Mouse (Mus musculus) hindbrain, postnatal 0 days (tissue): Measurements from ENCODE around the gene Dio1. TPM values are rescaled to one million over a fixed set of nuclear protein-coding genes. Genes with fewer than 3 reads are reported as not detected.

Experiments used
- ATAC-seq: fragments of 200-750 bp; cut with Nextera tagmentation; 2 replicates; pipeline ENCODE4 v1.8.0; 2017; ENCODE audit warnings: mild to moderate bottlenecking, moderate TSS enrichment, moderate library complexity
- DNase-seq: peaks from one replicate; pipeline ENCODE4 v3.0.0-alpha.2; 2015; ENCODE audit warnings: low spot score
- H3K27ac ChIP-seq: fragments of 300-500 bp; sonication (generic); 2 replicates; pipeline ENCODE4 v1.5.1; 2014; ENCODE audit warnings: mild to moderate bottlenecking
- H3K27me3 ChIP-seq: fragments of 300-500 bp; sonication (generic); 2 replicates; pipeline ENCODE4 v1.6.1; 2014; ENCODE audit warnings: low read length, mixed read lengths; ENCODE audit not compliant: insufficient read depth
- H3K36me3 ChIP-seq: fragments of 300-500 bp; sonication (generic); 2 replicates; pipeline ENCODE4 v1.6.1; 2014; ENCODE audit warnings: low read length, mixed read lengths; ENCODE audit not compliant: insufficient read depth
- H3K4me1 ChIP-seq: fragments of 300-500 bp; sonication (generic); 2 replicates; pipeline ENCODE4 v1.6.1; 2014; ENCODE audit warnings: antibody characterized with exemption, low read length, mixed read lengths; ENCODE audit not compliant: insufficient read depth
- H3K4me2 ChIP-seq: fragments of 300-500 bp; sonication (generic); 2 replicates; pipeline ENCODE4 v1.6.1; 2014; ENCODE audit warnings: low read depth, mild to moderate bottlenecking, low read length, moderate library complexity, mixed read lengths
- H3K4me3 ChIP-seq: fragments of 300-500 bp; sonication (generic); 2 replicates; pipeline ENCODE4 v1.5.1; 2014; ENCODE audit warnings: low read length
- H3K9ac ChIP-seq: fragments of 300-500 bp; sonication (generic); replicated peaks from 2 replicates; pipeline ENCODE4 v1.6.1; 2014; ENCODE audit warnings: mild to moderate bottlenecking, low read length, moderate library complexity, mixed read lengths
- H3K9me3 ChIP-seq: fragments of 300-500 bp; sonication (generic); 2 replicates; pipeline ENCODE4 v1.6.1; 2016; ENCODE audit warnings: low read length, mixed read lengths
- CTCF ChIP-seq: IDR thresholded peaks from 2 replicates; pipeline ENCODE4 v1.5.1; 2016; ENCODE audit warnings: antibody characterized with exemption, control low read depth, low read depth
- WGBS: fragments of 180-500 bp; shearing (Covaris S2); extraction: QIAGEN DNeasy Blood & Tissue Kit; methylation state at CpG from one replicate; pipeline ENCODE4 v1.1.7; 2014; 5-methylcytosine and 5-hydroxymethylcytosine counted together
- polyA plus RNA-seq: library from polyadenylated mRNA; unstranded; fragments of >200 nt; fragmentation: Nextera tagmentation; extraction: Ambion mirVana; gene quantifications from 2 replicates; pipeline ENCODE4 v1.2.1, GENCODE M21; 2015
- total RNA-seq: library from RNA; depleted of rRNA; stranded (reverse); fragments of >200 nt; gene quantifications from 2 replicates; pipeline ENCODE4 v1.2.3, GENCODE M21; 2014

Dio1 gene
- total and polyA plus RNA-seq, 2 experiments from 2014 or later, result not detected

DNA sequence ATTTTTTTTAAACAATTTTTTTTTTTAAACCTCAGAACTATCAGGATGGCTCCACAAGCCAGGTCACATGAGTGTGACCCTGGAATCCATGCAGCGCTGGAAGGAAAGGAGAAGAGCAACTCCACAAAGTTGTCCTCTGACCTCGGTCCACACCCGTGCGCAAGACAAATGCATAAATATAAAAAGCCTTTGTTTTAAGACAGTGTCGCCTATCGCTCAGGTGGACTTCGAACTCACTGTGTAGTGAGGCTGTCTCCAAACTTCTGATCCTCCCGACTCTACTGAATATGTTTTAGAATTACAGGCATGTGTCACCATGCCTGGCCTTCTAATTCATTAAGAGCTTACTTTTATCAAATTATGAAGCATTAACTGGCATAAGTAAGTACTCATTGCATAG lies 21.6 kb upstream of the Dio1 start:
- H3K9ac ChIP-seq, result no peak overlapping the region
- H3K27ac ChIP-seq, result no peak overlapping the region
- H3K4me3 ChIP-seq, result no peak overlapping the region
- H3K36me3 ChIP-seq, result peaks cover 9% of the 10 kb centered on the region; the same call in 1 of the 2 replicates
- DNase-seq (no peak), ATAC-seq (no peak)
- H3K4me2 ChIP-seq, result no peak overlapping the region
- H3K9me3 ChIP-seq, result no peaks in the 10 kb centered on the region
- no peaks in the 10 kb centered on the region for H3K27me3 ChIP-seq
- WGBS, result 93% methylated on average over 8 of the region's 8 CpGs
- H3K4me1 ChIP-seq, result no peaks in the 10 kb centered on the region
- no peak for TF ChIP-seq CTCF

DNA sequence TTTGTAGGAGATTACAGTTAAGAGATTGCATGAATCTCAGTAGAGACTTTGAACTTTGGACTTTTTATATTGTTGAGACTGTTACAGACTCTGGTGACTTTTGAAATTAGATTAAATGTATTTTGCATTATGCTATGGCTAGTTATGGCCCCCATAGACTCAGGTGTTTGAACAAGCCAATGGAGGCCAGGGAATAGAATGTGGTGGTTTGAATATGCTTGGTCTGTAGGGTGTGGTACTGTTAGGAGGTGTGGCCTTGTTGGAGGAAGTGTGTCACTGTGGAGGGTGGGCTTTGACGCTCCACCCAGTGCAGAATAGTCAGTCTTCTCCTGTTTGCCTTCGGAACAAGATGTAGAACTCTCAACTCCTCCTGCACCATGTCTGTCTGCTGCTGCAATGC lies 16.1 kb upstream of the Dio1 start:
- DNase-seq, result no peak
- Histone ChIP-seq H3K9me3 (no peaks in the 10 kb centered on the region), H3K4me1 (no peaks in the 10 kb centered on the region), H3K4me2 (no peak overlapping the region), H3K9ac (no peak overlapping the region), H3K27ac (no peak overlapping the region), H3K36me3 (peaks cover 21% of the 10 kb centered on the region), H3K4me3 (no peak overlapping the region), H3K27me3 (no peaks in the 10 kb centered on the region)
- ATAC-seq, result no peak
- WGBS, result 95% methylated on average over 2 of the region's 2 CpGs
- TF ChIP-seq CTCF, result no peak

DNA sequence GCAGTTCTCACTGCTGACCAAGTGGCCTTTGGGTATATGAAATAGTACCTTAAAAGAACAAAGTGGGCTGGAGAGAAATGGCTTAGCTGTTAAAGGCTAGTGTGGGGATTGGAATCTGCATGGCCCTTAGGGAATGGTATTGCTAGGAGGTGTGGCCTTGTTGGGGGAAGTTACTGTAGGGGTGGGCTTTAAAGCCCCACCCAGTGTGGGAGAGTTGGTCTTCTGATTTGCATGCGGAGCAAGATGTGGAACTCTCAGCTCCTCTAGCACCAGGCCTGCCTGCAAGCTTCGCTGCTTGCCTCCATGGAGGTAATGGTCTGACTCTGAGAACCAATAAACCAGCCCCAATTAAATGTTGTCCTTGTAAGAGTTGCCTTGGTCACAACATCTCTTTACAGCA lies 14.1 kb upstream of the Dio1 start:
- Histone ChIP-seq H3K27me3 (no peaks in the 10 kb centered on the region), H3K9ac (no peak overlapping the region), H3K4me1 (no peaks in the 10 kb centered on the region), H3K4me3 (no peak overlapping the region), H3K27ac (no peak overlapping the region), H3K4me2 (no peak overlapping the region), H3K9me3 (no peaks in the 10 kb centered on the region), H3K36me3 (peaks cover 16% of the 10 kb centered on the region)
- DNase-seq (no peak), ATAC-seq (no peak)
- no peak for TF ChIP-seq CTCF
- WGBS, result 75% methylated on average over 2 of the region's 2 CpGs

- Histone ChIP-seq H3K27ac (no peak overlapping the region), H3K4me2 (no peak overlapping the region), H3K36me3 (peaks cover 13% of the 10 kb centered on the region), H3K9me3 (no peaks in the 10 kb centered on the region), H3K9ac (no peak overlapping the region), H3K27me3 (no peaks in the 10 kb centered on the region), H3K4me1 (0 out of 2 replicates have a peak, but pooled peaks cover 4% of the 10 kb centered on the region), H3K4me3 (no peak overlapping the region)
- DNase-seq, result no peak
- TF ChIP-seq CTCF, result no peak
- no peak for ATAC-seq
- WGBS, result 80% methylated on average over 8 of the region's 8 CpGs
These were observed 11.7 kb upstream of the Dio1 start for GRCm38 (mm10) chr4:107318646-107319045.

DNA sequence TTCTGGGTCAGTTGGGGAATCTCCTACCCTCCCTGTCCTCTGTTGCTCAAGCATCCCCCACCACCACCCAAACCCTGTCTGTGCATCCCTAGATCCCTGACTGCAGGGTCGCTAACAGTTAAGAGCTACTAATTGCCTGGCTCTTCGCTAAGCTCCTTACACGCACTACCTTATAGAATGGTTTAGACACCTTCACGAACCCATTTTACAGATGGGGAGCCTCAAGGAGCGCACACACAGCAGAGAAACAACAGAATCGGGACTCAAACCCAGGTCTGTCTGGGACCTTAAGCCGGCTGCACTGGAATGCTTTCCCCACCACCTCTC lies 7.5 kb upstream of the Dio1 start:
- DNase-seq (no peak), ATAC-seq (no peak)
- Histone ChIP-seq H3K4me3 (peak overlapping the region; percentile 47), H3K27ac (no peak overlapping the region), H3K27me3 (no peaks in the 10 kb centered on the region), H3K4me2 (peak overlapping the region; percentile 73), H3K9me3 (no peaks in the 10 kb centered on the region), H3K36me3 (no peaks in the 10 kb centered on the region; the same call in 1 of the 2 replicates), H3K4me1 (0 out of 2 replicates have a peak, but pooled peaks cover 4% of the 10 kb centered on the region), H3K9ac (peak overlapping the region; percentile 58)
- no peak for TF ChIP-seq CTCF
- 10% methylated on average over 7 of the region's 7 CpGs for WGBS

DNA sequence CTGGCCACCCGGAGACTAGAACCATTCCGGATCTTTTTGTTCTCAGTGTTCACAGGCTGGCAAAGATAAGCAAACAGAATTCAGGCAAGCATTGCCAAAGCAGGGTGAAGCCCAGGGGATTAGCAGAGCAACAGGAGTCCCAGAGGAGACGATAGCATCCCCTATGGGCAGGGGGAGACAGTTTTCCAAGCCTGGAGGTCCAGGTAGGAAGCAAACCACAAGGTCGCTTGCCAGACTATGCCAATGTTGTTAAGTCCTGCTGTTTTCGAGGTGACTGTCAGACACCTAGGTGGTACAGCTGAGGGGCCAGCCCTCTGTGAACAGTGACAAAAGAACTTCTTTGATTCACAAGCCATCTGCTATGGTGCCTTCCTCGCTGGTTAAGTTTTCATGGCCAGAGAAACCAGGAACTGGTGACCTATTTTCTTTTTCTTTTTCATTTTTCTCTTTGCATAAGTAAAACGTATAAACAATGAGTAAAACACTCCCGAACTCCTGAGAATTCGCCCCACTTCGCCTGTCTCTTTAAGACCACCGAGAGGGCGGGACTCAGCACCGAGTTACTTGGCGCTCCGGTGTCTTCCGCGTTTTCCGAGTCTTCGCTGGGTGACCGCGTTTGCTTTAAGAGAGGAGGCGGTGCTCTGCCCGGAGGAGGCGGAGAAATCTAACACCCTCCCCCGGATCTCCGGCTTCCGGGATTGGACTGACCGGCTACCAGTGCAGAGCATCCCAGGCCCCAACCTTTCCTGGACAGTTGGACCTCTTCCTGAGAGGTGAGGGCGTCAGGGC lies 6.9 kb upstream of the Dio1 start, which contains the start of gene Yipf1:
Yipf1 (plus strand) TSS at position 674 of the 789 bp plus-strand sequence.
- Histone ChIP-seq H3K4me1 (0 out of 2 replicates have a peak, but pooled peaks cover 4% of the 10 kb centered on the region), H3K4me3 (peak within 1 kb of the TSS; percentile 47), H3K4me2 (peak within 1 kb of the TSS; percentile 73), H3K9ac (peak within 1 kb of the TSS; percentile 58), H3K36me3 (no peaks in the 10 kb centered on the region; the same call in 1 of the 2 replicates), H3K9me3 (no peaks in the 10 kb centered on the region), H3K27me3 (no peaks in the 10 kb centered on the region), H3K27ac (peak within 1 kb of the TSS; percentile 54; the same call in 1 of the 2 replicates)
- TF ChIP-seq CTCF, result peak; percentile 25; the same call in 1 of the 2 replicates
- 1% methylated on average over 29 of the region's 29 CpGs for WGBS
- ATAC-seq (peak; percentile 95), DNase-seq (peak; percentile 95)

- DNase-seq, result no peak
- Histone ChIP-seq H3K4me1 (no peaks in the 10 kb centered on the region), H3K4me3 (no peak overlapping the region), H3K9ac (no peak overlapping the region), H3K36me3 (no peaks in the 10 kb centered on the region), H3K9me3 (no peaks in the 10 kb centered on the region), H3K27ac (no peak overlapping the region), H3K27me3 (no peaks in the 10 kb centered on the region), H3K4me2 (no peak overlapping the region)
- WGBS, result 66% methylated on average over 3 of the region's 3 CpGs
- no peak for TF ChIP-seq CTCF
- ATAC-seq, result no peak
These were observed 3.4 kb downstream of the Dio1 start for GRCm38 (mm10) chr4:107303531-107303930.
